Mouse (Mus musculus) liver, embryonic 12.5 days (tissue): ENCODE data around the gene Snx29. TPM values are rescaled to one million over a fixed set of nuclear protein-coding genes. Genes with fewer than 3 reads are reported as not detected.
A peak's percentile ranks its signal among the peaks of the same experiment; 100 is the strongest.

Experiments
- ATAC-seq: fragments of 200-750 bp; cut with Nextera tagmentation; 2 replicates; pipeline ENCODE4 v1.8.0; 2017; ENCODE audit warnings: moderate number of reproducible peaks, mild to moderate bottlenecking, moderate library complexity
- H3K27ac ChIP-seq: fragments of 300-500 bp; sonication (generic); 2 replicates; pipeline ENCODE4 v1.5.1; 2016; ENCODE audit warnings: mild to moderate bottlenecking
- H3K27me3 ChIP-seq: fragments of 300-500 bp; sonication (generic); replicated peaks from 2 replicates; pipeline ENCODE4 v1.6.1; 2016; ENCODE audit warnings: mild to moderate bottlenecking, moderate library complexity
- H3K36me3 ChIP-seq: fragments of 300-500 bp; sonication (generic); 2 replicates; pipeline ENCODE4 v1.6.1; 2016; ENCODE audit warnings: mild to moderate bottlenecking, moderate library complexity
- H3K4me1 ChIP-seq: fragments of 300-500 bp; sonication (generic); 2 replicates; pipeline ENCODE4 v1.6.1; 2016
- H3K4me2 ChIP-seq: fragments of 300-500 bp; sonication (generic); 2 replicates; pipeline ENCODE4 v1.6.1; 2016; ENCODE audit warnings: mild to moderate bottlenecking, moderate library complexity
- H3K4me3 ChIP-seq: fragments of 300-500 bp; sonication (generic); 2 replicates; pipeline ENCODE4 v1.5.1; 2016; ENCODE audit warnings: mild to moderate bottlenecking, moderate library complexity
- H3K9ac ChIP-seq: fragments of 300-500 bp; sonication (generic); 2 replicates; pipeline ENCODE4 v1.6.1; 2016; ENCODE audit warnings: mild to moderate bottlenecking, moderate library complexity
- H3K9me3 ChIP-seq: fragments of 300-500 bp; sonication (generic); replicated peaks from 2 replicates; pipeline ENCODE4 v1.6.1; 2016; ENCODE audit warnings: mild to moderate bottlenecking, moderate library complexity
- WGBS: fragments of 180-500 bp; shearing (Covaris S2); methylation state at CpG from one replicate; pipeline ENCODE4 v1.1.7; 2016; ENCODE audit not compliant: insufficient replicate concordance; 5-methylcytosine and 5-hydroxymethylcytosine counted together
- polyA plus RNA-seq: library from polyadenylated mRNA; unstranded; fragments of >200 nt; fragmentation: Nextera tagmentation; extraction: Ambion mirVana; gene quantifications from 2 replicates; pipeline ENCODE4 v1.2.1, GENCODE M21; 2016

Snx29 gene
- polyA plus RNA-seq, 1 experiment from 2014 or later: 4.9 TPM

- Histone ChIP-seq H3K4me1 (peaks cover 37% of the 10 kb centered on the region), H3K27ac (no peak overlapping the region), H3K27me3 (no peaks in the 10 kb centered on the region), H3K4me2 (no peak overlapping the region), H3K4me3 (no peak overlapping the region), H3K9ac (no peak overlapping the region), H3K36me3 (peaks cover 13% of the 10 kb centered on the region), H3K9me3 (no peaks in the 10 kb centered on the region)
- WGBS: 69% methylated on average over 2 of the region's 2 CpGs
- ATAC-seq: no peak
These were observed 135.1 kb downstream of the Snx29 start for GRCm38 (mm10) chr16:11457609-11458350.

DNA sequence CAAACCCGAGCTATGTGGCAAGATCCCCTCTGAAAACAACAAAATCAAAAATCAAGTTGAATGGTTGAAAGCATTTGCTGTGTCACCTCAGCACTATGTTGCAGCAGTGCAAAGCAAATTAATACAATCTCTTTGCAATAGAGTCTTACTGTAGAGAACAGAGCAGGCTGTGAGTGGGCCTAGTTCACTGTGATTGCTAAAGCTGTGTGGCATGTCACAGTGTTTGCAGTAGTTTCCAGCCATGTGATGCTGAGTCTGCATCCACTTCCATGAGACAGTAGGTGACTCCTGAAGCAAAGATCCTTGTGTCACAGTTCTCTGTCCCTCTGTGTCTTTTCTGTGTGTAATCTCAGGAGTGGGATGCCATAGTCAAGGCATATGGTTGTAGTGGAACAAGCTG lies 137.5 kb downstream of the Snx29 start:
- peaks cover 37% of the 10 kb centered on the region for H3K4me1 ChIP-seq
- no peak overlapping the region for H3K9ac ChIP-seq
- no peaks in the 10 kb centered on the region for H3K36me3 ChIP-seq
- no peaks in the 10 kb centered on the region for H3K9me3 ChIP-seq
- H3K4me3 ChIP-seq: no peak overlapping the region
- H3K27ac ChIP-seq: no peak overlapping the region
- H3K4me2 ChIP-seq: no peak overlapping the region
- no peaks in the 10 kb centered on the region for H3K27me3 ChIP-seq
- ATAC-seq: no peak
- WGBS: 83% methylated on average over 1 of the region's 1 CpGs

- H3K27me3 ChIP-seq: no peaks in the 10 kb centered on the region
- no peak overlapping the region for H3K4me2 ChIP-seq
- H3K9ac ChIP-seq: no peak overlapping the region
- peak overlapping the region; percentile 61 for H3K27ac ChIP-seq
- peaks cover 27% of the 10 kb centered on the region for H3K4me1 ChIP-seq
- H3K9me3 ChIP-seq: no peaks in the 10 kb centered on the region
- 31% methylated on average over 7 of the region's 7 CpGs for WGBS
- H3K4me3 ChIP-seq: no peak overlapping the region
- H3K36me3 ChIP-seq: no peaks in the 10 kb centered on the region
- ATAC-seq: peak; percentile 46
These were observed 138.9 kb downstream of the Snx29 start for GRCm38 (mm10) chr16:11461612-11462011.

DNA sequence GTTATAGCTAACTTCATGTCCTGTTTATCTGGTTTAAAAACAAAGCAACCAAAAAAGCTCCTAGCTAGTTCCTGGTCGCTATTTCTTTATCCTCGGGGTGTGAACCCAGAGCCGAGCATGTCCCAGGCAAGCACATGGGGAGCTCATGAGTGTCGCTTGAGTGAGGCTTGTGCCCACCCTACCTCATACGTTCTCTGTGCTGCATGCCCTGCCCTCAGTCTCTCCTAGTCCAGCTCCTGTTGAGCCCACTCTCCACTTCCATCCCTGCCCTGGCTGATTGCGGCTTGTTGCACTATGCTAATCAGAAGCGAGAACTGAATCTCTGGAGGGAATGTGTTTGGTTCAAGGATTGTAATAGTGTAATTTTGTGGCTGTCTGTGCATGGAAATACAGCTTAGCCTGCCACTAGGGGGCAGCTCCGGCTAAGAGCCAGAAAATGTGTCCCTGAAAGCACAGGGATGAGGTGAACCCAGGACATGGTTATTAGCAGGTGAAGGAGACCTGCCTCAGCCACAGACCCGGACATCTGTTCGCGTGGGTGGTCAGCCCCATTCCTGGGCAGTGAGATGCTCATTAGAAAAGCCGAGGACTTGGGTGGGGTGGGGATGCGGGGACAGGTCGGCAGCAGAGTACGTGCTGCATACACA lies 145.9 kb downstream of the Snx29 start:
- no peak for ATAC-seq
- no peaks in the 10 kb centered on the region for H3K27me3 ChIP-seq
- no peak overlapping the region for H3K9ac ChIP-seq
- no peak overlapping the region for H3K27ac ChIP-seq
- H3K9me3 ChIP-seq: no peaks in the 10 kb centered on the region
- H3K4me1 ChIP-seq: peaks cover 7% of the 10 kb centered on the region; the same call in 1 of the 2 replicates
- H3K4me3 ChIP-seq: no peak overlapping the region
- no peaks in the 10 kb centered on the region for H3K36me3 ChIP-seq
- 50% methylated on average over 15 of the region's 15 CpGs for WGBS
- no peak overlapping the region for H3K4me2 ChIP-seq

DNA sequence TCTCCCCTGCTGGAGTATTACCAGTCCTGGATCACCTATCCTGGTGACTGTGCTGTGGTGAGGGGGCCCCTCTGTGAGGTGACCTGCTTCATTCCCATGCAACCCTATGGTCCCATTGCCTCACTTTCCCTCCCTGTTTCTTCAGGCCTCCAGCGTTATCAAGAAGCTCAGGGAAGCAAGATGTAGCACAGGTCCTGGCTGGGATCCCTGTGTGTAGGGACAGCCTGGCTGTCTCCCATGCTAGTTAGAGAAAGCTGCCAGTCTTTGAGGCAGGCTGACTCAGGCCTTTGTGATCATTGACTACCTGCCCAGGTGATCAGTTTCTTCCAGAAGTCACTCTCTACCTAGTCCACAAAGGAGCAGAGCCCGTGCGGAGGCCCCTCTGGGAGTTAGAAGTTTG lies 146.8 kb downstream of the Snx29 start:
- WGBS: 65% methylated on average over 3 of the region's 3 CpGs

DNA sequence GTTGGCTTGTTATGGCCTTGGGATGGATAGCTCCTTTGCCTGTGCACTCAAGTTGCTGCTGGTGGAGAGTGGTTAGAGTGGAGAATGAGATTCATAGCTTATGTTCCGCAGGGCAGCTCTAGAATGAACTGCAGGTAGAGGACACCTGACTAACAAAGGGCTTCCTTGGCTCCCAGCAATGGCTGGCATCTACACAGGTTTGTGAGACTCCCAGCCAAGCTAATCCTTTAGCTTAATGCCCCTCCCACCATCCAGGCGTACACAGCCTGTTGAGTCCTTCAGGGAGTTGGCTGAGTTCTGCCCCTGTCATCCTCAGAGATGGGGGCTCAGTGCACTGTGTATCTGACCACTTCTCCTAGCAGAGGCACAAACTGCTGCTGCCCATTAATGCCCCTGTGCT lies 148.5 kb downstream of the Snx29 start:
- WGBS: 61% methylated on average over 2 of the region's 2 CpGs
- Histone ChIP-seq H3K9me3 (no peaks in the 10 kb centered on the region), H3K4me1 (peaks cover 11% of the 10 kb centered on the region; the same call in 1 of the 2 replicates), H3K4me2 (no peak overlapping the region), H3K36me3 (no peaks in the 10 kb centered on the region), H3K9ac (no peak overlapping the region), H3K4me3 (no peak overlapping the region), H3K27me3 (no peaks in the 10 kb centered on the region), H3K27ac (no peak overlapping the region)
- no peak for ATAC-seq

More for the DNA sequence above, 146.8 kb downstream of the Snx29 start:
- Histone ChIP-seq H3K27ac (no peak overlapping the region), H3K4me3 (no peak overlapping the region), H3K4me1 (peaks cover 7% of the 10 kb centered on the region; the same call in 1 of the 2 replicates), H3K36me3 (no peaks in the 10 kb centered on the region), H3K27me3 (no peaks in the 10 kb centered on the region), H3K9me3 (no peaks in the 10 kb centered on the region), H3K4me2 (no peak overlapping the region), H3K9ac (no peak overlapping the region)
- no peak for ATAC-seq

DNA sequence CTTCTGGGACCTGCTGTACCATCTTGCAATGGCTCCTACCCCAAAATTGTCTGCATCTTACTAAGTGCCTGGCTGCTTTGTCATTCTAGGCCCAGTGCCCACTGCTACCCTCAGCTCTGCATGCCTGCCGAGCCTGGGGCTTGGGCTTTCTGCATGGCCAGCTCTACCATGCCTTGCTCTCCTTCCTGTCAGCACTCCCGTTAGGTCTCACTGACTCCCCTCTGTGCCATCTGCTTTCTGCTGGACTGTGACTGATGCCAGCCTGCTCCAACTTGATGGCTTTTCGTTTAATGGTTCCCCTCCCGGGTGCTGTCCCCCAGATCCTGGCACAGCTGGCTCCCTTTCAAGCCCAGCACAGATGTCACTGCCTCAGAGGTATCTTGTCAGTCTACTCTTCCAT lies 150.1 kb downstream of the Snx29 start:
- Histone ChIP-seq H3K27me3 (no peaks in the 10 kb centered on the region), H3K4me1 (peaks cover 11% of the 10 kb centered on the region; the same call in 1 of the 2 replicates), H3K4me2 (no peak overlapping the region), H3K27ac (no peak overlapping the region), H3K36me3 (no peaks in the 10 kb centered on the region), H3K9ac (no peak overlapping the region), H3K4me3 (no peak overlapping the region), H3K9me3 (no peaks in the 10 kb centered on the region)
- no peak for ATAC-seq
- 71% methylated on average over 4 of the region's 4 CpGs for WGBS

DNA sequence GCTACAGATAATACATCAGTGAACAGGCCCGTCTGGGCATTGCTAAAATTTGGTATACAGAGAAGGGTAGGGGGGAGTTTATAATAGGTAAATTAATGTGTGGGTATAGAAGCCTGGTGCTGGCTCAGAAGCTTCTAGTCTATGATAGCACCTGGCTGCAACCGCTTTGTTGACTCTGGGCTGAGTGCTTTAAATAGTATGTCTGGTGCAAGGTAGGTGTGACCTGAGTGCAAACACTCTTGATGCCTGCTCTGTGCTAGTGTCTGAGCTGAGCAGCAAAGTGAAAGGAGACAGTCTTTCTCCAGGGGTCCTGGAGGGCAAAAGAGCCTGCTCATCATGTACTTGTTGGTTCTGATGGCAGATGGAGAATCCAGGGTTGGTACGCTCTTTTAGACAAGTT lies 150.8 kb downstream of the Snx29 start:
- Histone ChIP-seq H3K4me1 (peaks cover 11% of the 10 kb centered on the region; the same call in 1 of the 2 replicates), H3K27ac (no peak overlapping the region), H3K9ac (no peak overlapping the region), H3K27me3 (no peaks in the 10 kb centered on the region), H3K36me3 (no peaks in the 10 kb centered on the region), H3K4me3 (no peak overlapping the region), H3K4me2 (no peak overlapping the region), H3K9me3 (no peaks in the 10 kb centered on the region)
- 65% methylated on average over 3 of the region's 3 CpGs for WGBS
- no peak for ATAC-seq

GRCm38 (mm10) chr16:11473893-11474505 lies 151.3 kb downstream of the Snx29 start:
- ATAC-seq: no peak
- Histone ChIP-seq H3K9ac (no peak overlapping the region), H3K4me3 (no peak overlapping the region), H3K27me3 (no peaks in the 10 kb centered on the region), H3K4me1 (peaks cover 11% of the 10 kb centered on the region; the same call in 1 of the 2 replicates), H3K4me2 (no peak overlapping the region), H3K27ac (no peak overlapping the region), H3K9me3 (no peaks in the 10 kb centered on the region), H3K36me3 (no peaks in the 10 kb centered on the region)
- WGBS: 72% methylated on average over 6 of the region's 6 CpGs

DNA sequence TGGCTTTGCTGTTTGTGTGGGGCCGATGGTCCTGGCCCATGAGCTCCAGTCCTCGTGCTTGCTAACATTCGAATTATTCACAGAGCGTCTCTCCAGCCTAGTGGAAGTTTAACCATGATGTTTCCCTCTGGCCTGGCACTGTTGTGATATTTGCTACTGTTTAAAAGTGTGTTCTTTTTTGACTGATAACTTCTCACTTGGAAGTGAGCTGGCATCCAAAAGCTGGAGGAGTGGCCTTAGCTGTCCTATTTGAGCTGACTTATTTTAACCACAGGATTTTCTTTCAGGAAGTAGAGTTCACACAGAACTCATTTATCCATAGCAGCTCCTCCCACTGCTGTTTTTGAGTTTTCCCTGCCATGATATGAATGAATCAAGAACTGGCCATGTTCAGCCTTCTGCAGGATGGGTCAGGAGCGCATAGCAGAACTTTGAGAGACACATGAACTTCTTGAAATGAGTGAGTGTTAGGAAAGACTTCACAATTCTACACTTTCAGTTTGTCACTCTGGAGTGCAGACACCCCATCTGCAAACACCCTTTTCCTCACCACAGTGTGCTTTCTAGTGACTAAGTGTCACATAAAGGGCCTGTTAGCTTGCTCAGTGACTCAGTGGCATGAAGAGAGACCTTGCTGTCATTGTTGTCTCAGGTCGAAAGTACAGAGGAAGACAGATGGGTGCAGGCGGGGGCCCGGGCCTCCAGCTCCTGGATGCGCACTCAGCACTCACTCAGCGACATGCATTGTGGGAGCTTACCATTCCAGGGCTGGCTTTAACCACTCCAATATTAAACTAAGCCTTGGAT lies 152.6 kb downstream of the Snx29 start:
- 65% methylated on average over 10 of the region's 10 CpGs for WGBS
- no peak overlapping the region for H3K27ac ChIP-seq
- H3K36me3 ChIP-seq: no peaks in the 10 kb centered on the region
- H3K9ac ChIP-seq: no peak overlapping the region
- no peaks in the 10 kb centered on the region for H3K9me3 ChIP-seq
- no peaks in the 10 kb centered on the region for H3K27me3 ChIP-seq
- no peak overlapping the region for H3K4me3 ChIP-seq
- ATAC-seq: no peak
- no peak overlapping the region for H3K4me2 ChIP-seq
- 0 out of 2 replicates have a peak, but pooled peaks cover 4% of the 10 kb centered on the region for H3K4me1 ChIP-seq

- no peaks in the 10 kb centered on the region for H3K27me3 ChIP-seq
- H3K9me3 ChIP-seq: no peaks in the 10 kb centered on the region
- no peak overlapping the region for H3K4me3 ChIP-seq
- H3K9ac ChIP-seq: no peak overlapping the region
- 96% methylated on average over 1 of the region's 1 CpGs for WGBS
- no peak overlapping the region for H3K4me2 ChIP-seq
- ATAC-seq: no peak
- H3K4me1 ChIP-seq: 0 out of 2 replicates have a peak, but pooled peaks cover 4% of the 10 kb centered on the region
- no peak overlapping the region for H3K27ac ChIP-seq
- no peaks in the 10 kb centered on the region for H3K36me3 ChIP-seq
These were observed 153.6 kb downstream of the Snx29 start for GRCm38 (mm10) chr16:11476314-11476713.
